Mouse (Mus musculus) lung, embryonic 16.5 days (tissue): ENCODE results near the gene Fam185a. TPM values are rescaled to one million over a fixed set of nuclear protein-coding genes. Genes with fewer than 3 reads are reported as not detected.

Experiments
- polyA plus RNA-seq: library from polyadenylated mRNA; unstranded; fragments of >200 nt; fragmentation: Nextera tagmentation; extraction: Ambion mirVana; gene quantifications from 2 replicates; pipeline ENCODE4 v1.2.1, GENCODE M21; 2015

Fam185a gene
- polyA plus RNA-seq, 1 experiment from 2014 or later: 4.0 TPM

Other genes with a start within 250 kb of the Fam185a start
- 4.9 and 5.1 TPM in 2 replicates for gene Gsap, start 238.7 kb upstream of the Fam185a start, polyA plus RNA-seq
- 5.7 and 6.7 TPM in 2 replicates for gene Fgl2, start 52.3 kb upstream of the Fam185a start, polyA plus RNA-seq
- gene Ccdc146, start 281 bp upstream of the Fam185a start, polyA plus RNA-seq: 3.6 and 3.7 TPM in 2 replicates
- 61.1 and 66.3 TPM in 2 replicates for gene Lrrc17, start 118.6 kb downstream of the Fam185a start, polyA plus RNA-seq
- 0.97 and 1.6 TPM in 2 replicates for gene Fbxl13, start 220.7 kb downstream of the Fam185a start, polyA plus RNA-seq
- 44.6 and 45.3 TPM in 2 replicates for gene Armc10, start 220.9 kb downstream of the Fam185a start, polyA plus RNA-seq